Mouse (Mus musculus): Measurements from ENCODE around the gene Sept9.

GRCm38 (mm10) chr11:117245846-117246245 is 46.4 kb downstream of the Sept9 start:
- TF ChIP-seq POLR2A (IDR thresholded peaks at IDR 0.05; ENCODE audit: borderline replicate concordance, extremely low read depth, low read depth, low read length) (no peak), CTCF (IDR thresholded peaks at IDR 0.05; ENCODE audit: insufficient read depth, low read length) (no peak)

Data from lung, adult 2 months (tissue).